Mouse (Mus musculus) limb, embryonic 13.5 days (tissue): ENCODE results near the gene Hectd4. TPM values are rescaled to one million over a fixed set of nuclear protein-coding genes. Genes with fewer than 3 reads are reported as not detected.

Experiments
- ATAC-seq: fragments of 200-750 bp; cut with Nextera tagmentation; 2 replicates; pipeline ENCODE4 v1.8.0; 2017; ENCODE audit warnings: low read depth, moderate number of reproducible peaks, moderate TSS enrichment; ENCODE audit not compliant: low FRiP score
- H3K27ac ChIP-seq: fragments of 300-500 bp; sonication (generic); 2 replicates; pipeline ENCODE4 v1.5.1; 2015; ENCODE audit warnings: inconsistent platforms, mild to moderate bottlenecking, moderate library complexity
- H3K27me3 ChIP-seq: fragments of 300-500 bp; sonication (generic); 2 replicates; pipeline ENCODE4 v1.6.1; 2015; ENCODE audit warnings: mild to moderate bottlenecking, inconsistent platforms
- H3K36me3 ChIP-seq: fragments of 300-500 bp; sonication (generic); 2 replicates; pipeline ENCODE4 v1.6.1; 2015; ENCODE audit warnings: inconsistent platforms, mild to moderate bottlenecking, moderate library complexity
- H3K4me1 ChIP-seq: fragments of 300-500 bp; sonication (generic); 2 replicates; pipeline ENCODE4 v1.6.1; 2015; ENCODE audit warnings: inconsistent platforms
- H3K4me2 ChIP-seq: fragments of 300-500 bp; sonication (generic); replicated peaks from 2 replicates; pipeline ENCODE4 v1.6.1; 2015; ENCODE audit warnings: inconsistent platforms, mild to moderate bottlenecking, moderate library complexity
- H3K4me3 ChIP-seq: fragments of 300-500 bp; sonication (generic); 2 replicates; pipeline ENCODE4 v1.5.1; 2015; ENCODE audit warnings: moderate library complexity, mild to moderate bottlenecking, inconsistent platforms
- H3K9ac ChIP-seq: fragments of 300-500 bp; sonication (generic); 2 replicates; pipeline ENCODE4 v1.6.1; 2015; ENCODE audit warnings: mild to moderate bottlenecking, inconsistent platforms
- H3K9me3 ChIP-seq: fragments of 300-500 bp; sonication (generic); 2 replicates; pipeline ENCODE4 v1.6.1; 2016; ENCODE audit warnings: inconsistent platforms
- WGBS: fragments of 180-500 bp; shearing (Covaris S2); methylation state at CpG from one replicate; pipeline ENCODE4 v1.1.7; 2015; 5-methylcytosine and 5-hydroxymethylcytosine counted together
- polyA plus RNA-seq: library from polyadenylated mRNA; unstranded; fragments of >200 nt; fragmentation: Nextera tagmentation; extraction: Ambion mirVana; gene quantifications from 2 replicates; pipeline ENCODE4 v1.2.1, GENCODE M21; 2015

Hectd4 gene
- polyA plus RNA-seq, 1 experiment from 2014 or later, result 5.2 TPM

- H3K27ac ChIP-seq, result no peak overlapping the region
- no peak overlapping the region for H3K4me2 ChIP-seq
- WGBS, result 28% methylated on average over 1 of the region's 1 CpGs
- no peaks in the 10 kb centered on the region for H3K9me3 ChIP-seq
- ATAC-seq, result no peak
- no peaks in the 10 kb centered on the region for H3K27me3 ChIP-seq
- H3K9ac ChIP-seq, result no peak overlapping the region
- no peaks in the 10 kb centered on the region for H3K36me3 ChIP-seq
- no peak overlapping the region for H3K4me3 ChIP-seq
- no peaks in the 10 kb centered on the region for H3K4me1 ChIP-seq
These were observed 22.2 kb downstream of the Hectd4 start for GRCm38 (mm10) chr5:121242261-121242660.

GRCm38 (mm10) chr5:121242701-121243100, 22.7 kb downstream of the Hectd4 start:
- Histone ChIP-seq H3K9me3 (no peaks in the 10 kb centered on the region), H3K4me1 (no peaks in the 10 kb centered on the region), H3K4me2 (no peak overlapping the region), H3K9ac (no peak overlapping the region), H3K27ac (no peak overlapping the region), H3K27me3 (no peaks in the 10 kb centered on the region), H3K4me3 (no peak overlapping the region), H3K36me3 (no peaks in the 10 kb centered on the region)
- ATAC-seq, result no peak
- WGBS, result 88% methylated on average over 1 of the region's 1 CpGs

DNA sequence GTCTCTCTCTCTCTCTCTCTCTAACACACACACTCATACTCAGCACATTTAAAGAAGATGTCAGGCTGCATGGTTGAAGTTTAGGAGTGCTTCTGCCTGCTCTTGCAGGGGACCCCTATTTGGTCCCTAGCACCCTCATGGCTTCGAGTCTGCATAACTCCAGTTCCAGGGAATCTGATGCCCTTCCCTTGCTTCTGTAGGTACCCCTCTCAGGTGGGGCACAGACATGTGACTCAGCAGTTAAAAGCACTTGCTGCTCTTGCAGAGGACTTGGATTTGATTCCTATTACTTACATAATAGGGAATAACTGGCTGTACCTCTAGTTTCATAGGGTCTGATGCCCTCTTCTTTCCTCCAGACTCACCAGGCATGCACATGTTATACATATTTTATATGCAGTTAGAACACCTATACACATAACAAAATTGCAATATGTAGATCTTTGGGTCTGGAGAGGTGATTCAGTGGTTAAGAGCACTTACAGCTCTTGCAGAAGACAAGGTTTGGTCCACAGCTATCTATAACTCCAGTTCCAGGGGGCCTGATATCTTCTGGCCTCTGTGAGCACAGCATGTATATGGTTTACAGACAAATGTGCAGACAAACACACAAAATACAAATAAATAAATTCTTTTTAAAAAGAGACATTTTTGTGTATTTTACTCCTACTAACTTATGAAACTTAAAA, 23.8 kb downstream of the Hectd4 start:
- no peak overlapping the region for H3K9ac ChIP-seq
- no peaks in the 10 kb centered on the region for H3K27me3 ChIP-seq
- WGBS, result 64% methylated on average over 1 of the region's 1 CpGs
- H3K9me3 ChIP-seq, result no peaks in the 10 kb centered on the region
- H3K4me3 ChIP-seq, result no peak overlapping the region
- no peak overlapping the region for H3K27ac ChIP-seq
- H3K4me2 ChIP-seq, result no peak overlapping the region
- no peaks in the 10 kb centered on the region for H3K4me1 ChIP-seq
- no peak for ATAC-seq
- no peaks in the 10 kb centered on the region for H3K36me3 ChIP-seq

DNA sequence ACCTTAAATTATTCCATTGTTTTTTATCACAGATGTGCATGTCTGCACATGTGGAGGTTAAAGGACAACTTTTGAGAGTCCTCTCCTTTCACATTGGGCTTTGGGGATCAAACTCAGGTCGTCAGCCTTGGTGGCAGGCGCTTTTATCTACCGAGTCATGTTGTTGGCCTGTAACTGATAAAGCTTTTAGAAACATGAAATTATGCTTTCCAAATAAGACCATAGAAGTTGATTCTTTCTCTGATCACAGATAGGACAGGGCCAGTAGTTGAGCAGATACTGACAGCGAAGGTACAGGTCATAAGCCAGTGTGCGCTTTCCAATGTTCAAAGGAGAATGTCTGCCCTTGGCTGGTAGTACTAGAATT, 24.3 kb downstream of the Hectd4 start:
- no peak overlapping the region for H3K9ac ChIP-seq
- no peaks in the 10 kb centered on the region for H3K4me1 ChIP-seq
- H3K4me2 ChIP-seq, result no peak overlapping the region
- H3K27me3 ChIP-seq, result no peaks in the 10 kb centered on the region
- no peak overlapping the region for H3K27ac ChIP-seq
- no peak overlapping the region for H3K4me3 ChIP-seq
- H3K9me3 ChIP-seq, result no peaks in the 10 kb centered on the region
- H3K36me3 ChIP-seq, result no peaks in the 10 kb centered on the region
- no peak for ATAC-seq
- WGBS, result 90% methylated on average over 5 of the region's 5 CpGs

DNA sequence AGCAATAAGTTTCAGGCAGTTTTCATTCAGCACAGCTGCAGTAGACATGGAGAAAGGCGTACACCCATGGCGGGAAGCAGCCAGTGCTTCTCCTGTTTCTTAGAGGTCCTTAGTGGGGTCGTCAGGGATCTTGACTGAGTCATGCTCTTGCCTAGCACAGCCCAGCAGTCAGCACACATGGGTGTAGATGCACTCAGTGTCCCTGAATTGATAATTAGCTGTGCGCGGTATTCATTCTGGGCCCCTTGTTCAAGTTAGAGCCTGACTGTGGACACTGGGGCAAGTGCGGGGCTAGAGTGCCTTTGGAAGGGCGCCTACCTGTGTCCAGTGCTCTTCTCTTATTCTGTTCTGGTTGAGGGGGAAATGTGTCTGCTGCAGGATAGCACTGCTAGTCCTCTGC, 25.2 kb downstream of the Hectd4 start:
- no peaks in the 10 kb centered on the region for H3K9me3 ChIP-seq
- no peak overlapping the region for H3K9ac ChIP-seq
- no peaks in the 10 kb centered on the region for H3K27me3 ChIP-seq
- no peak for ATAC-seq
- no peaks in the 10 kb centered on the region for H3K36me3 ChIP-seq
- no peak overlapping the region for H3K4me3 ChIP-seq
- no peaks in the 10 kb centered on the region for H3K4me1 ChIP-seq
- no peak overlapping the region for H3K4me2 ChIP-seq
- H3K27ac ChIP-seq, result no peak overlapping the region
- WGBS, result 86% methylated on average over 7 of the region's 7 CpGs

- no peak overlapping the region for H3K4me2 ChIP-seq
- no peak overlapping the region for H3K4me3 ChIP-seq
- H3K9ac ChIP-seq, result no peak overlapping the region
- no peak for ATAC-seq
- no peaks in the 10 kb centered on the region for H3K9me3 ChIP-seq
- no peaks in the 10 kb centered on the region for H3K4me1 ChIP-seq
- H3K27ac ChIP-seq, result no peak overlapping the region
- H3K27me3 ChIP-seq, result no peaks in the 10 kb centered on the region
- peaks cover 2% of the 10 kb centered on the region for H3K36me3 ChIP-seq
- WGBS, result 69% methylated on average over 3 of the region's 3 CpGs
These were observed 28.9 kb downstream of the Hectd4 start for GRCm38 (mm10) chr5:121248766-121249394.

GRCm38 (mm10) chr5:121249693-121250092, 29.7 kb downstream of the Hectd4 start:
- H3K4me3 ChIP-seq, result no peak overlapping the region
- H3K36me3 ChIP-seq, result peaks cover 8% of the 10 kb centered on the region
- H3K9me3 ChIP-seq, result no peaks in the 10 kb centered on the region
- H3K27ac ChIP-seq, result no peak overlapping the region
- no peak for ATAC-seq
- no peak overlapping the region for H3K9ac ChIP-seq
- H3K4me2 ChIP-seq, result no peak overlapping the region
- H3K4me1 ChIP-seq, result no peaks in the 10 kb centered on the region
- no peaks in the 10 kb centered on the region for H3K27me3 ChIP-seq
- WGBS, result 92% methylated on average over 3 of the region's 3 CpGs

DNA sequence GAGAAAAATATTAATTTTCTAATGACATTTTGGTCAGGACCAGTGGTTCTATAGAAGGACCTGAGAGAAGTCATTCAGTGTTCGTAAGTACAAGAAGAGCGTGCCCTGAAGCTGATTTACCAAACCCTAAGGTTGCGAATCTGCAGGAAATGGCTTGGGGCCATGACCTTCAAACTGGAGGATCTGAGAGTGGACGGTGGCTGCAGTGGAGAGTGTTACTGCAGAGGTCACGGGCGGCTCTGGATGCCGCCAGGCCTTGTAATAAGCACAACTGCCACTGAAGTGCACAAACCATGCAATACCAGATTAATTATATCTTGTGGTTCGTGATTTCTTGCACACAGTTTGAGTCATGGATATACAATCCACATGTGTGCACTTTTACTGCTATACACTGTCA, 31.8 kb downstream of the Hectd4 start:
- Histone ChIP-seq H3K27ac (no peak overlapping the region), H3K4me1 (no peaks in the 10 kb centered on the region), H3K9me3 (no peaks in the 10 kb centered on the region), H3K4me3 (no peak overlapping the region), H3K9ac (no peak overlapping the region), H3K36me3 (peaks cover 25% of the 10 kb centered on the region), H3K4me2 (no peak overlapping the region), H3K27me3 (no peaks in the 10 kb centered on the region)
- WGBS, result 57% methylated on average over 8 of the region's 8 CpGs
- no peak for ATAC-seq

DNA sequence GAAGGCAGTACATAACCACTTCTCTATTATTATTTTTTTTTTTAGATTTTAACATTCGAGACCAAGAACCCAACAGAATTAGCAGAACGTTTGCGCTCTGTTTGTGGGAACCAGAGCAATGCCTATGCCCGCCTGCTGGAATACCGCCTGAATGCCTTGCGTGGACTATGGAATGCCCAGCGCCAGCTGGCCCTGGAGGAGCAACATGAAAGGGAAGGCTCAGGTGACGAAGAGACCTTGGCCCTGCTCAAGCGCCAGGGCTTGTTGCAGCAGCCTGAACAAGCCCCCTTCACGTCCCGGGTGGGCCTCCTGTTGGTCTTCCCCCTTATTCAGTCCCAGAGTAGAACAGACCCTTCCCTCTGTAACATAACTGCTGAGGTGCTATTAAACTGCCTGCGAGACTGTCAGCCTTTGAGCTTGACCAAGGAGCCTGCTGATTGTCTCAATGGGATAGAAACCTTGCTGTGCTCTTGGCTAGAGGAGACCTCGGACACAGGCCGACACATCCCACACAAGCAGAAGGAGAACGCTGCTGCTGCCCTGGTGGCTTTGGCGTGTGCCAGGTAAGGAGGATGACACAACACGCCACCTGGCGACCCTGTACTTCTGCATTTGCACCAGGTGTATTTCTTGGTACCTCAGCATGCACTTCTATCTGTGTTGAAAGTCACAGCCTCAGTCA, 33.9 kb downstream of the Hectd4 start:
- H3K36me3 ChIP-seq, result peaks cover 40% of the 10 kb centered on the region
- WGBS, result 88% methylated on average over 18 of the region's 18 CpGs
- H3K27me3 ChIP-seq, result no peaks in the 10 kb centered on the region
- H3K9me3 ChIP-seq, result no peaks in the 10 kb centered on the region
- H3K27ac ChIP-seq, result no peak overlapping the region
- H3K9ac ChIP-seq, result no peak overlapping the region
- H3K4me3 ChIP-seq, result no peak overlapping the region
- H3K4me2 ChIP-seq, result no peak overlapping the region
- ATAC-seq, result no peak
- no peaks in the 10 kb centered on the region for H3K4me1 ChIP-seq

DNA sequence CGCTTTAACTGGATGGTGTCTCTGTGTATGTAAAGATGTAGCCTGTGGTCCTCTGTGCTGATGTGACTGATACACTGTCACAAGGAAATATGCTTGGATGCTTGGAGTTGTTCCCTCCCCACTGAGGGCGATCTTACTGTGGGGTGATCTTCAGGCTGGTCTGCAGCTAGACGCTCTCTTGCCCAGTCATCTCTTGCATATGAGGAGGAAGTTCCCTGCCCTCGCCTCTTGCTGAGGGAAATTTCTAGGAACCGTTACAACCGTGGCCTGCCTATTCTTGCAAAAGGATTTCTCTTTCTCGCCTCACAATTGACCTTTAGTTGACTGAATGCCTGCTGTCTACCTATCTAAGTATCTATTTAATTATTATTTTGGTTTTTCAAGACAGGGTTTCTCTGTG, 35.0 kb downstream of the Hectd4 start:
- Histone ChIP-seq H3K4me3 (no peak overlapping the region), H3K9me3 (no peaks in the 10 kb centered on the region), H3K27ac (no peak overlapping the region), H3K27me3 (no peaks in the 10 kb centered on the region), H3K36me3 (peaks cover 43% of the 10 kb centered on the region), H3K9ac (no peak overlapping the region), H3K4me1 (no peaks in the 10 kb centered on the region), H3K4me2 (no peak overlapping the region)
- ATAC-seq, result no peak
- WGBS, result 89% methylated on average over 7 of the region's 7 CpGs

GRCm38 (mm10) chr5:121261806-121262205, 41.8 kb downstream of the Hectd4 start:
- WGBS, result 91% methylated on average over 3 of the region's 3 CpGs
- Histone ChIP-seq H3K27ac (no peak overlapping the region), H3K4me2 (no peak overlapping the region), H3K4me3 (no peak overlapping the region), H3K4me1 (no peaks in the 10 kb centered on the region), H3K27me3 (no peaks in the 10 kb centered on the region), H3K36me3 (peaks cover 48% of the 10 kb centered on the region), H3K9ac (no peak overlapping the region), H3K9me3 (no peaks in the 10 kb centered on the region)
- ATAC-seq, result no peak

- ATAC-seq, result no peak
- Histone ChIP-seq H3K27ac (no peak overlapping the region), H3K4me3 (no peak overlapping the region), H3K9me3 (no peaks in the 10 kb centered on the region), H3K4me1 (no peaks in the 10 kb centered on the region), H3K27me3 (no peaks in the 10 kb centered on the region), H3K36me3 (peaks cover 46% of the 10 kb centered on the region), H3K4me2 (no peak overlapping the region), H3K9ac (no peak overlapping the region)
- WGBS, result 93% methylated on average over 8 of the region's 8 CpGs
These were observed 42.4 kb downstream of the Hectd4 start for GRCm38 (mm10) chr5:121262415-121262814.
